Mouse (Mus musculus): ENCODE results near the gene Nkx2-5.

GRCm38 (mm10) chr17:26813497-26813896, 31.3 kb downstream of the Nkx2-5 start:
- TF ChIP-seq CTCF (IDR thresholded peaks at IDR 0.05; ENCODE audit: borderline replicate concordance, insufficient read depth, low read length), result no peak
- TF ChIP-seq POLR2A (IDR thresholded peaks at IDR 0.05; ENCODE audit: low read depth, low read length), result no peak

All from embryonic fibroblast, embryonic 13.5 days (primary cell).